Mouse (Mus musculus): Measurements from ENCODE around the gene Ube2d2b.

DNA sequence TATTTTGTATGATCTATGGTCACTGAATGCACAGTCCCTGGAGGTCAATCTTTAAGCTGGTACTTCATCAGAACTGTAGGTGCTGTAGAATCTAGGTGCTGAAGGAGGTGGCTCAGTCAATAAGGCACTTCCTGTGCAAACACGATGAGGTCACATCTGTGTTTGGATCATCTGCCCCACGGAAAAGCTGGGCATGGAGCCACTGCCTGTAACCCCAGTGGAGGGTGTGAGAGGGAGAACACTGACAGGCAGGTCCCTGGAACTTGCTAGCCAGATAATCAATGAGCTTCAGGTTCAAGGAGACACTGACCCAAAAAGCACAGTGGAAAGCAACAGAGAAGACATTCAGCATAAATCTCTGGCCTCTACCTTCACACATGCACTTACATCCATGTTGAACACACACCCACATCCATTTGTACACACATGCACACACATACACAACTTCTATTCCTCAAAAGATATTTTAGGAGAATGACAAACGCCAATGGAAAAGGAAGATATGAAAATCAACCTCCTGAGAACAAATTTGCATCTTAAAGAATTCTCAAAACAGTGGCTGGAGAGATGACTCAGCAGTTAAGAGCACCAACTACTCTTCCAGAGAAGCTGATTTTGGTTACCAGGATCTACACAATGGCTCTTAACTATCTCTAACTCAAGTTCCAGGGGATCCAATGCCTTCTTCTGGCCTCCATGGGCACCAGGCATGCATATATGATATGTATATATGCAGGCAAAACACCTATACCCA, 9.2 kb downstream of the Ube2d2b start:
- TF ChIP-seq CTCF (IDR thresholded peaks at IDR 0.05; ENCODE audit: low read depth): no peak
- TF ChIP-seq EP300 (IDR thresholded peaks at IDR 0.05; ENCODE audit: low read depth): no peak
